Mouse (Mus musculus): ENCODE results near the gene Ttbk1.

Gene Ttbk1

GRCm38 (mm10) chr17:46408478-46408877, 79.0 kb downstream of the Ttbk1 start:
- DNase-seq (ENCODE audit: low spot score) = no peak

GRCm38 (mm10) chr17:46394631-46395030, 92.8 kb downstream of the Ttbk1 start:
- no peak for DNase-seq (ENCODE audit: low spot score)

GRCm38 (mm10) chr17:46393012-46393411, 94.5 kb downstream of the Ttbk1 start:
- DNase-seq (ENCODE audit: low spot score) = peak; percentile 48
